In genomic region chr11:120623961-120624679, GRCm38 (mm10) we compare ENCODE assay signal across 8 mouse cellular contexts. TPM values are rescaled to one million over a fixed set of nuclear protein-coding genes. Genes with fewer than 3 reads are reported as not detected.
DNase-seq lines count a peak whose midpoint lies in the region; ATAC-seq and TF ChIP-seq lines count a peak whose summit lies in the region.

No protein-coding gene starts in this region.

- peak overlapping the region; percentile 89 for H3K4me2 ChIP-seq in heart, embryonic 15.5 days
- peak overlapping the region; percentile 98 for H3K4me2 ChIP-seq in lung, postnatal 0 days (replicated peaks; ENCODE audit: low read depth, low read length)

- peak; percentile 73 for ATAC-seq in heart, embryonic 15.5 days (replicated peaks; ENCODE audit: insufficient number of reproducible peaks, insufficient read depth, low FRiP score, low read depth)
- ATAC-seq in lung, postnatal 0 days = peak; percentile 81

- H3K4me1 ChIP-seq in heart, embryonic 15.5 days (replicated peaks) = peaks cover 19% of the 10 kb centered on the region
- 0 out of 2 replicates have a peak, but pooled peaks cover 4% of the 10 kb centered on the region for H3K4me1 ChIP-seq in lung, postnatal 0 days (ENCODE audit: insufficient read depth, low read depth, low read length)

- peak overlapping the region; percentile 98 for H3K4me3 ChIP-seq in C2C12 (ENCODE audit: insufficient read depth, poor library complexity, severe bottlenecking)
- H3K4me3 ChIP-seq in heart, embryonic 15.5 days = peak overlapping the region; percentile 90
- peak overlapping the region; percentile 93 for H3K4me3 ChIP-seq in lung, postnatal 0 days (ENCODE audit: low read depth, low read length)

- peak; percentile 77 for DNase-seq in MN1 (ENCODE audit: low spot score)
- DNase-seq in embryo, embryonic 9.5 days (ENCODE audit: extremely low spot score) = peak; percentile 65
- peak; percentile 84 for DNase-seq in kidney, postnatal 14 days
- DNase-seq in lung, postnatal 0 days (ENCODE audit: low spot score) = peak; percentile 71
- DNase-seq in retina, embryonic 14.5 days (ENCODE audit: low spot score) = peak; percentile 65
- peak; percentile 67 to 71 for DNase-seq in urinary bladder, postnatal 36 days (ENCODE audit: low spot score in 2 of 2)

- H3K27ac ChIP-seq in heart, embryonic 15.5 days = peak overlapping the region; percentile 77
- H3K27ac ChIP-seq in lung, postnatal 0 days (ENCODE audit: low read length) = peak overlapping the region; percentile 84

- 11% methylated on average over 30 of the region's 30 CpGs for WGBS in heart, embryonic 15.5 days
- 10% methylated on average over 29 of the region's 30 CpGs for WGBS in lung, postnatal 0 days

- peak; percentile 75 for TF ChIP-seq CTCF in C2C12 (IDR thresholded peaks at IDR 0.05; ENCODE audit: control insufficient read depth, insufficient read depth, insufficient read length)
- TF ChIP-seq CTCF in lung, postnatal 0 days (IDR thresholded peaks at IDR 0.05) = peak; percentile 71

- peaks cover 47% of the 10 kb centered on the region for H3K79me3 ChIP-seq in C2C12 (ENCODE audit: low read depth)

- no peak for TF ChIP-seq EP300 in lung, postnatal 0 days (IDR thresholded peaks at IDR 0.05)

- no peaks in the 10 kb centered on the region for H3K27me3 ChIP-seq in C2C12 (ENCODE audit: control insufficient read depth, insufficient read depth, insufficient read length)
- no peaks in the 10 kb centered on the region for H3K27me3 ChIP-seq in heart, embryonic 15.5 days
- H3K27me3 ChIP-seq in lung, postnatal 0 days (replicated peaks; ENCODE audit: insufficient read depth, low read length) = no peaks in the 10 kb centered on the region

- peaks cover 71% of the 10 kb centered on the region for H3K36me3 ChIP-seq in C2C12 (ENCODE audit: control insufficient read depth, insufficient read depth)
- peaks cover 36% of the 10 kb centered on the region for H3K36me3 ChIP-seq in heart, embryonic 15.5 days
- H3K36me3 ChIP-seq in lung, postnatal 0 days (ENCODE audit: insufficient read depth, low read length) = peaks cover 18% of the 10 kb centered on the region

- H3K9me3 ChIP-seq in heart, embryonic 15.5 days (replicated peaks) = no peaks in the 10 kb centered on the region
- no peaks in the 10 kb centered on the region for H3K9me3 ChIP-seq in lung, postnatal 0 days (ENCODE audit: low read length)

- peak overlapping the region; percentile 62 for H3K9ac ChIP-seq in heart, embryonic 15.5 days
- H3K9ac ChIP-seq in lung, postnatal 0 days (replicated peaks; ENCODE audit: low read depth) = peak overlapping the region; percentile 78

- H3ac ChIP-seq in C2C12 (ENCODE audit: control insufficient read depth, insufficient read length, low read depth) = peak overlapping the region; percentile 82

- peaks cover 74% of the 10 kb centered on the region for H3K79me2 ChIP-seq in C2C12 (ENCODE audit: control insufficient read depth, insufficient read depth)

TF ChIP-seq in C2C12, 6 proteins besides CTCF, POLR2A, EP300 and RAD21:
- TF ChIP-seq MYOD1 (IDR thresholded peaks at IDR 0.05; ENCODE audit: control insufficient read depth, insufficient read length, low read depth) (no peak), FOSL1 (IDR thresholded peaks at IDR 0.05; ENCODE audit: insufficient read depth, low read length, poor library complexity, severe bottlenecking) (no peak), MYOG (IDR thresholded peaks at IDR 0.05; ENCODE audit: control insufficient read depth, extremely low read depth, insufficient read length) (no peak), CEBPB (IDR thresholded peaks at IDR 0.05; ENCODE audit: low read depth) (no peak), MAX (IDR thresholded peaks at IDR 0.05) (no peak), USF1 (IDR thresholded peaks at IDR 0.05; ENCODE audit: low read depth) (no peak)

RNA-seq across cellular contexts. Expression of gene Sirt7, which starts 0.9 kb away (rescaled TPM):
- polyA plus RNA-seq in C2C12 (2012; fragmentation: generic; extraction: Trizol) = 21.9 TPM
- polyA plus RNA-seq in heart, embryonic 15.5 days (2015; fragmentation: Nextera tagmentation; extraction: Ambion mirVana) = 17.6 and 25.1 TPM in 2 replicates
- 45.3 and 46.0 TPM in 2 replicates for polyA plus RNA-seq in lung, postnatal 0 days (2015; fragmentation: Nextera tagmentation; extraction: Ambion mirVana)

RNA-seq across cellular contexts. Expression of gene Pcyt2, which starts 6.4 kb away (rescaled TPM):
- polyA plus RNA-seq in C2C12 (2012; fragmentation: generic; extraction: Trizol) = 51.5 TPM
- 80.3 and 111 TPM in 2 replicates for polyA plus RNA-seq in heart, embryonic 15.5 days (2015; fragmentation: Nextera tagmentation; extraction: Ambion mirVana)
- polyA plus RNA-seq in lung, postnatal 0 days (2015; fragmentation: Nextera tagmentation; extraction: Ambion mirVana) = 93.9 and 102 TPM in 2 replicates

RNA-seq across cellular contexts. Expression of gene Mafg, which starts 9.3 kb away (rescaled TPM):
- 33.3 TPM for polyA plus RNA-seq in C2C12 (2012; fragmentation: generic; extraction: Trizol)
- 17.8 and 21.2 TPM in 2 replicates for polyA plus RNA-seq in heart, embryonic 15.5 days (2015; fragmentation: Nextera tagmentation; extraction: Ambion mirVana)
- 25.9 and 28.3 TPM in 2 replicates for polyA plus RNA-seq in lung, postnatal 0 days (2015; fragmentation: Nextera tagmentation; extraction: Ambion mirVana)

RNA-seq across cellular contexts. Expression of gene Npb, which starts 15.8 kb away (rescaled TPM):
- not detected for polyA plus RNA-seq in C2C12 (2012; fragmentation: generic; extraction: Trizol)
- 11.7 and 13.0 TPM in 2 replicates for polyA plus RNA-seq in heart, embryonic 15.5 days (2015; fragmentation: Nextera tagmentation; extraction: Ambion mirVana)
- polyA plus RNA-seq in lung, postnatal 0 days (2015; fragmentation: Nextera tagmentation; extraction: Ambion mirVana) = 2.5 and 2.9 TPM in 2 replicates

RNA-seq across cellular contexts. Expression of gene Pycr1, which starts 19.4 kb away (rescaled TPM):
- 16.1 TPM for polyA plus RNA-seq in C2C12 (2012; fragmentation: generic; extraction: Trizol)
- 17.1 and 23.5 TPM in 2 replicates for polyA plus RNA-seq in heart, embryonic 15.5 days (2015; fragmentation: Nextera tagmentation; extraction: Ambion mirVana)
- 6.9 and 7.1 TPM in 2 replicates for polyA plus RNA-seq in lung, postnatal 0 days (2015; fragmentation: Nextera tagmentation; extraction: Ambion mirVana)

Comparison
In these comparisons a context has a peak if more than half of its experiments do, and no peak if none do; other contexts are left out.
1. Peak in every context shown above with its lines: DNase-seq, ATAC-seq, H3K4me3 ChIP-seq and H3K27ac ChIP-seq.